Mouse (Mus musculus) midbrain, embryonic 12.5 days (tissue): ENCODE measurements around the gene Fam186b. TPM values are rescaled to one million over a fixed set of nuclear protein-coding genes. Genes with fewer than 3 reads are reported as not detected.

Experiments used
- ATAC-seq: fragments of 200-750 bp; cut with Nextera tagmentation; 2 replicates; pipeline ENCODE4 v1.8.0; 2017; ENCODE audit warnings: low read depth, moderate TSS enrichment, moderate library complexity; ENCODE audit not compliant: low FRiP score
- H3K27ac ChIP-seq: fragments of 300-500 bp; sonication (generic); replicated peaks from 2 replicates; pipeline ENCODE4 v1.5.1; 2016; ENCODE audit warnings: mild to moderate bottlenecking
- H3K27me3 ChIP-seq: fragments of 300-500 bp; sonication (generic); 2 replicates; pipeline ENCODE4 v1.6.1; 2016; ENCODE audit warnings: mild to moderate bottlenecking
- H3K36me3 ChIP-seq: fragments of 300-500 bp; sonication (generic); 2 replicates; pipeline ENCODE4 v1.6.1; 2016
- H3K4me1 ChIP-seq: fragments of 300-500 bp; sonication (generic); 2 replicates; pipeline ENCODE4 v1.6.1; 2016
- H3K4me2 ChIP-seq: fragments of 300-500 bp; sonication (generic); replicated peaks from 2 replicates; pipeline ENCODE4 v1.6.1; 2016; ENCODE audit warnings: mild to moderate bottlenecking, moderate library complexity
- H3K4me3 ChIP-seq: fragments of 300-500 bp; sonication (generic); 2 replicates; pipeline ENCODE4 v1.5.1; 2016; ENCODE audit warnings: mild to moderate bottlenecking
- H3K9ac ChIP-seq: fragments of 300-500 bp; sonication (generic); replicated peaks from 2 replicates; pipeline ENCODE4 v1.6.1; 2016; ENCODE audit warnings: mild to moderate bottlenecking, moderate library complexity
- H3K9me3 ChIP-seq: fragments of 300-500 bp; sonication (generic); 2 replicates; pipeline ENCODE4 v1.6.1; 2016; ENCODE audit warnings: mild to moderate bottlenecking
- WGBS: fragments of 180-500 bp; shearing (Covaris S2); methylation state at CpG from one replicate; pipeline ENCODE4 v1.1.7; 2016; 5-methylcytosine and 5-hydroxymethylcytosine counted together
- polyA plus RNA-seq: library from polyadenylated mRNA; unstranded; fragments of >200 nt; fragmentation: Nextera tagmentation; extraction: Ambion mirVana; gene quantifications from 2 replicates; pipeline ENCODE4 v1.2.1, GENCODE M21; 2016

The Fam186b gene
- 0.22 and 0.26 TPM in 2 replicates for polyA plus RNA-seq

GRCm38 (mm10) chr15:99295484-99295981 is at the start of gene Fam186b:
TSS of gene Fam186b (minus strand) at chr15:99295888.
- ATAC-seq = peak; percentile 66
- WGBS = 0% methylated on average over 8 of the region's 17 CpGs
- Histone ChIP-seq H3K4me2 (peak within 1 kb of the TSS; percentile 67), H3K9me3 (no peaks in the 10 kb centered on the region), H3K4me3 (peak within 1 kb of the TSS; percentile 71), H3K27me3 (no peaks in the 10 kb centered on the region), H3K9ac (peak within 1 kb of the TSS; percentile 83), H3K36me3 (no peaks in the 10 kb centered on the region), H3K27ac (peak within 1 kb of the TSS; percentile 92), H3K4me1 (peaks cover 17% of the 10 kb centered on the region)

GRCm38 (mm10) chr15:99344961-99345360 is 49.3 kb upstream of the Fam186b start:
- no peak for ATAC-seq
- no peak overlapping the region for H3K4me3 ChIP-seq
- WGBS = 80% methylated on average over 4 of the region's 4 CpGs
- no peak overlapping the region for H3K9ac ChIP-seq
- no peaks in the 10 kb centered on the region for H3K36me3 ChIP-seq
- no peaks in the 10 kb centered on the region for H3K9me3 ChIP-seq
- no peaks in the 10 kb centered on the region for H3K27me3 ChIP-seq
- H3K4me1 ChIP-seq = peaks cover 14% of the 10 kb centered on the region
- H3K4me2 ChIP-seq = no peak overlapping the region
- no peak overlapping the region for H3K27ac ChIP-seq

- H3K4me2 ChIP-seq = no peak overlapping the region
- no peaks in the 10 kb centered on the region for H3K9me3 ChIP-seq
- 0 out of 2 replicates have a peak overlapping the region, but pooled peaks have one; percentile 8 for H3K9ac ChIP-seq
- H3K4me3 ChIP-seq = no peak overlapping the region
- H3K36me3 ChIP-seq = no peaks in the 10 kb centered on the region
- H3K27me3 ChIP-seq = no peaks in the 10 kb centered on the region
- ATAC-seq = no peak
- 68% methylated on average over 8 of the region's 8 CpGs for WGBS
- peaks cover 20% of the 10 kb centered on the region for H3K4me1 ChIP-seq
- H3K27ac ChIP-seq = no peak overlapping the region; the same call in 1 of the 2 replicates
Measured at GRCm38 (mm10) chr15:99344148-99344870, 48.6 kb upstream of the Fam186b start.

- H3K27ac ChIP-seq = no peak overlapping the region; the same call in 1 of the 2 replicates
- WGBS = 75% methylated on average over 5 of the region's 5 CpGs
- peaks cover 22% of the 10 kb centered on the region for H3K4me1 ChIP-seq
- no peaks in the 10 kb centered on the region for H3K27me3 ChIP-seq
- H3K9ac ChIP-seq = 0 out of 2 replicates have a peak overlapping the region, but pooled peaks have one; percentile 8
- H3K9me3 ChIP-seq = no peaks in the 10 kb centered on the region
- no peak overlapping the region for H3K4me2 ChIP-seq
- ATAC-seq = no peak
- H3K4me3 ChIP-seq = no peak overlapping the region
- no peaks in the 10 kb centered on the region for H3K36me3 ChIP-seq
Measured at GRCm38 (mm10) chr15:99343414-99344147, 47.9 kb upstream of the Fam186b start.

GRCm38 (mm10) chr15:99342194-99342981 is 46.7 kb upstream of the Fam186b start:
- WGBS = 45% methylated on average over 9 of the region's 9 CpGs
- peak overlapping the region; percentile 4; the same call in 1 of the 2 replicates for H3K27ac ChIP-seq
- no peak for ATAC-seq

GRCm38 (mm10) chr15:99341102-99341501 is 45.4 kb upstream of the Fam186b start:
- no peak overlapping the region for H3K9ac ChIP-seq
- H3K4me3 ChIP-seq = no peak overlapping the region
- H3K27ac ChIP-seq = no peak overlapping the region
- no peaks in the 10 kb centered on the region for H3K27me3 ChIP-seq
- H3K9me3 ChIP-seq = no peaks in the 10 kb centered on the region
- ATAC-seq = no peak
- 93% methylated on average over 3 of the region's 3 CpGs for WGBS
- no peaks in the 10 kb centered on the region for H3K36me3 ChIP-seq
- no peak overlapping the region for H3K4me2 ChIP-seq
- peaks cover 22% of the 10 kb centered on the region for H3K4me1 ChIP-seq

More at GRCm38 (mm10) chr15:99342194-99342981, 46.7 kb upstream of the Fam186b start:
- H3K9me3 ChIP-seq = no peaks in the 10 kb centered on the region
- H3K9ac ChIP-seq = no peak overlapping the region
- no peaks in the 10 kb centered on the region for H3K27me3 ChIP-seq
- H3K36me3 ChIP-seq = no peaks in the 10 kb centered on the region
- H3K4me2 ChIP-seq = no peak overlapping the region
- no peak overlapping the region for H3K4me3 ChIP-seq
- peaks cover 22% of the 10 kb centered on the region for H3K4me1 ChIP-seq

- H3K36me3 ChIP-seq = no peaks in the 10 kb centered on the region
- H3K4me3 ChIP-seq = no peak overlapping the region
- H3K9ac ChIP-seq = no peak overlapping the region
- no peak overlapping the region for H3K27ac ChIP-seq
- no peaks in the 10 kb centered on the region for H3K9me3 ChIP-seq
- WGBS = 64% methylated on average over 6 of the region's 6 CpGs
- H3K27me3 ChIP-seq = no peaks in the 10 kb centered on the region
- ATAC-seq = no peak
- peaks cover 22% of the 10 kb centered on the region for H3K4me1 ChIP-seq
- H3K4me2 ChIP-seq = no peak overlapping the region
Measured at GRCm38 (mm10) chr15:99339669-99340068, 44.0 kb upstream of the Fam186b start.

- Histone ChIP-seq H3K4me2 (no peak overlapping the region), H3K27ac (no peak overlapping the region), H3K36me3 (no peaks in the 10 kb centered on the region), H3K4me1 (peaks cover 22% of the 10 kb centered on the region), H3K9ac (no peak overlapping the region), H3K4me3 (no peak overlapping the region), H3K27me3 (no peaks in the 10 kb centered on the region), H3K9me3 (no peaks in the 10 kb centered on the region)
- no peak for ATAC-seq
- 89% methylated on average over 2 of the region's 2 CpGs for WGBS
Measured at GRCm38 (mm10) chr15:99338916-99339315, 43.2 kb upstream of the Fam186b start.

- Histone ChIP-seq H3K27me3 (no peaks in the 10 kb centered on the region), H3K9me3 (no peaks in the 10 kb centered on the region), H3K4me3 (no peak overlapping the region), H3K4me2 (no peak overlapping the region), H3K27ac (no peak overlapping the region), H3K9ac (no peak overlapping the region), H3K36me3 (no peaks in the 10 kb centered on the region), H3K4me1 (peaks cover 12% of the 10 kb centered on the region; the same call in 1 of the 2 replicates)
- WGBS = 86% methylated on average over 8 of the region's 8 CpGs
- no peak for ATAC-seq
Measured at GRCm38 (mm10) chr15:99335801-99336320, 40.2 kb upstream of the Fam186b start.

- Histone ChIP-seq H3K4me1 (peaks cover 7% of the 10 kb centered on the region; the same call in 1 of the 2 replicates), H3K36me3 (no peaks in the 10 kb centered on the region), H3K4me2 (no peak overlapping the region), H3K27me3 (no peaks in the 10 kb centered on the region), H3K9ac (no peak overlapping the region), H3K4me3 (no peak overlapping the region), H3K27ac (no peak overlapping the region), H3K9me3 (no peaks in the 10 kb centered on the region)
- ATAC-seq = no peak
- WGBS = 87% methylated on average over 6 of the region's 6 CpGs
Measured at GRCm38 (mm10) chr15:99334500-99334899, 38.8 kb upstream of the Fam186b start.

- H3K9me3 ChIP-seq = no peaks in the 10 kb centered on the region
- no peak for ATAC-seq
- H3K27ac ChIP-seq = peak overlapping the region; percentile 56
- H3K4me2 ChIP-seq = no peak overlapping the region
- H3K36me3 ChIP-seq = no peaks in the 10 kb centered on the region
- H3K27me3 ChIP-seq = no peaks in the 10 kb centered on the region
- 0 out of 2 replicates have a peak, but pooled peaks cover 4% of the 10 kb centered on the region for H3K4me1 ChIP-seq
- H3K9ac ChIP-seq = no peak overlapping the region
- 90% methylated on average over 2 of the region's 3 CpGs for WGBS
- H3K4me3 ChIP-seq = no peak overlapping the region
Measured at GRCm38 (mm10) chr15:99333676-99334065, 38.0 kb upstream of the Fam186b start.
